Mouse (Mus musculus) kidney, embryonic 15.5 days (tissue): ENCODE measurements at regions not wholly inside any gene's neighbourhood (a gene's known extent, or its start where the extent isn't known, plus 50 kb on each side); places are given as distances from the start of the nearest gene placed in this dataset.

ENCODE experiments used
- ATAC-seq: fragments of 200-750 bp; cut with Nextera tagmentation; replicated peaks from 2 replicates; pipeline ENCODE4 v1.8.0; 2017; ENCODE audit warnings: moderate TSS enrichment; ENCODE audit not compliant: low FRiP score
- H3K27ac ChIP-seq: fragments of 300-500 bp; sonication (generic); 2 replicates; pipeline ENCODE4 v1.5.1; 2015; ENCODE audit warnings: mild to moderate bottlenecking, inconsistent platforms
- H3K27me3 ChIP-seq: fragments of 300-500 bp; sonication (generic); 2 replicates; pipeline ENCODE4 v1.6.1; 2015; ENCODE audit warnings: inconsistent platforms
- H3K36me3 ChIP-seq: fragments of 300-500 bp; sonication (generic); 2 replicates; pipeline ENCODE4 v1.6.1; 2015; ENCODE audit warnings: inconsistent platforms
- H3K4me1 ChIP-seq: fragments of 300-500 bp; sonication (generic); 2 replicates; pipeline ENCODE4 v1.6.1; 2015; ENCODE audit warnings: inconsistent platforms
- H3K4me2 ChIP-seq: fragments of 300-500 bp; sonication (generic); 2 replicates; pipeline ENCODE4 v1.6.1; 2015; ENCODE audit warnings: moderate library complexity, mild to moderate bottlenecking, inconsistent platforms
- H3K4me3 ChIP-seq: fragments of 300-500 bp; sonication (generic); replicated peaks from 2 replicates; pipeline ENCODE4 v1.5.1; 2015; ENCODE audit warnings: mild to moderate bottlenecking, inconsistent platforms
- H3K9ac ChIP-seq: fragments of 300-500 bp; sonication (generic); 2 replicates; pipeline ENCODE4 v1.6.1; 2015; ENCODE audit warnings: mild to moderate bottlenecking, inconsistent platforms
- H3K9me3 ChIP-seq: fragments of 300-500 bp; sonication (generic); replicated peaks from 2 replicates; pipeline ENCODE4 v1.6.1; 2016; ENCODE audit warnings: inconsistent platforms
- WGBS: fragments of 180-500 bp; shearing (Covaris S2); methylation state at CpG from one replicate; pipeline ENCODE4 v1.1.7; 2015; ENCODE audit warnings: mixed read lengths; 5-methylcytosine and 5-hydroxymethylcytosine counted together

DNA sequence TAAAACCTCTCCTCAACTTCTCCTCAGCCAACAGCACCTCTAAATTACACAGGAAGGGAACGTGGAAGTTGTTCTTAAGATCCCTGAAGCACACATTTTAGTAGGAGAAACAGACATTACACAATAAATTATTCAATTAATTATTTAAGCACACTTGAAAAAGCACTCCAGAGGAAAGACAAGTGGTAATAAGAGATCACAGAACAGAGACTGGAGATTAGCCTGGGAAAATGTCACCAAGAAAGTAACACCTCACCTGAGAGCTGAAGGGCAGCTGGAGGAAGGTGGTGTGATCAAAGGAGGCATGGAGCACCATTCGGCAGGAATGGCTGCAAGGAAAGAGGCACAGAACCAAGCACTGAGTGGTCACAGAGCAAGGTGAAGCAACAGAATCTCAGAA lies 1053.8 kb downstream of the Olfm4 start:
- H3K4me3 ChIP-seq = no peak overlapping the region
- H3K9me3 ChIP-seq = no peaks in the 10 kb centered on the region
- no peaks in the 10 kb centered on the region for H3K36me3 ChIP-seq
- WGBS = 45% methylated on average over 2 of the region's 2 CpGs
- H3K27ac ChIP-seq = no peak overlapping the region
- ATAC-seq = no peak
- H3K9ac ChIP-seq = no peak overlapping the region
- no peaks in the 10 kb centered on the region for H3K4me1 ChIP-seq
- H3K27me3 ChIP-seq = no peaks in the 10 kb centered on the region
- H3K4me2 ChIP-seq = no peak overlapping the region

DNA sequence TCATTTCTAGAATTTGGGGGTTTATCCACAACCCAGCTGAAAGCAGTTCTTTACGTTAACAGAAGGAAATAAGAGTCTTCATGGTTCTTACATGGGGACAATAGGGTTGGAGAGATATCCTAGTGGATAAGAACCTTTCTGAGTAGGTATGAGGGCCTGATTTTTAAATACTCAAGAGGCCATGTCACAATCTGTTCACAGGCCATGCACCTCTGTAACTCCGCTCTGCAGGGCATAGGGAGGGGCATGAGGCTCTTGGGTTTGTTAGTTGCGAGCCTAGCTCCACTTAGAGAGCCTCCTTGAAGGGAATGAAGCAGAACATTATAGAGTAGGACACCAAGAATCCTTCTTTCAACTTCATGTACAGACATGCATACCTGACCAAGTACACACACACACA lies 1054.2 kb downstream of the Olfm4 start:
- H3K9ac ChIP-seq = no peak overlapping the region
- H3K4me2 ChIP-seq = no peak overlapping the region
- 85% methylated on average over 3 of the region's 3 CpGs for WGBS
- H3K4me1 ChIP-seq = no peaks in the 10 kb centered on the region
- H3K9me3 ChIP-seq = no peaks in the 10 kb centered on the region
- ATAC-seq = no peak
- no peaks in the 10 kb centered on the region for H3K36me3 ChIP-seq
- H3K27me3 ChIP-seq = no peaks in the 10 kb centered on the region
- H3K4me3 ChIP-seq = no peak overlapping the region
- H3K27ac ChIP-seq = no peak overlapping the region
